Mouse (Mus musculus): ENCODE measurements around the gene Cfap43.

DNA sequence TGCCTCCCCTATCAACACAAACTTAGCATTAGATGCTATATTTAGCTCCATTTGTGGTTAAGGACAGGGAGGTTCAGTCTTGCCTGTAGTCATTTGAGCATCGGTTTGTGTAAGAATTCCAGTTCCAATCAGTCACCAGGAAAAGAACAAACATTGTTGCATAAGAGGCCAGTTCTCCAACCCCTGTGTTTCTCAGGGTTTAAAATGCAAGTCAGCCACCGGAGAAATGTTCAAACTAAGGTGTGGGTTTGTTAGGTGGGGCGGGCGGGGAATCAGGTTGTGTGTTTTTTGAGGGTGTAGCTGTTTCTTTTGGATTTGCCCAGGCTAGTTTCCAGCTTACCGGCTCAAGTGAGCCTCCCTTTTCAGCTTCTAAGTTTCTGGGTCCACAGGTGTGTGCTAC lies 84.5 kb downstream of the Cfap43 start:
- TF ChIP-seq POLR2A (IDR thresholded peaks at IDR 0.05; ENCODE audit: low read depth, low read length) = no peak
- TF ChIP-seq CTCF (conservative IDR thresholded peaks at IDR 0.05; ENCODE audit: insufficient read depth, insufficient read length, low read depth, low read length) = no peak

Measured in kidney, adult 2 months (tissue).